ENCODE assay signal across 8 mouse cellular contexts in the genomic region with DNA sequence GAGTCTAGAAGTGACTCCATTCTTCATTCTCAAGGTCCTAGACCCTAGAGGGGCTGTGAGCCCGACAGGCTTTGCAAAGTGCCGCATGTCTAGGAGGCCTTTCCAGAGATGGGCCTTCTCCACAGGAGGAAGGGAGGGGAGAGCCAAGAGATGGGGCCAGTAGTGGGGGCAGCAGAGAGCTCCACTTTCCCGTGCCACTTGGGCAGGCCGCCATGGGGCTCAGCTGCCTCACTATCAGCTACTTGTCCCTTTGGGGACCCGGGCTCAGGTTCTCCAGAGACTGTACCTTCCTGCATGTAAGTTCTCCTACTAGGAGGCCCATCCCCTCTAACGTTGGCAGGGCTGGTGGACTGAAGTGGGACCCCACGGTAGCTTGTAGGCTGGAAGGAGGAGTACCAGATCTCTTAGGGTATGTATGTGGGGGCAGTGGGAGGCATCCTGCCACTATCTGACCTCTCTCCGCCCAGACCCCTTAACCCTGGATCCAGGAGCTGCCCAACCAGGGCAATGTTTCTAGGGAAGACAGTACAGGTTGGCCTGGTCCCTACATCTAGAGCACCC. TPM values are rescaled to one million over a fixed set of nuclear protein-coding genes. Genes with fewer than 3 reads are reported as not detected.
DNase-seq lines count a peak whose midpoint lies in the region; ATAC-seq and TF ChIP-seq lines count a peak whose summit lies in the region.

No protein-coding gene starts in this region.

- H3K4me1 ChIP-seq in limb, embryonic 14.5 days (ENCODE audit: control insufficient read depth, insufficient read depth, low read length), result peaks cover 26% of the 10 kb centered on the region
- peaks cover 26% of the 10 kb centered on the region for H3K4me1 ChIP-seq in small intestine, adult 2 months (ENCODE audit: control insufficient read depth, insufficient read depth, insufficient read length, low read length)

- intact Hi-C loops in gastrocnemius, adult 2 months (cut with DNase I), result no loop called here
- intact Hi-C loops in left cerebral cortex, postnatal 14 days (cut with DNase I), result no loop called here

- ATAC-seq in limb, embryonic 14.5 days (ENCODE audit: low FRiP score, low read depth), result no peak

- TF ChIP-seq CTCF in gastrocnemius, adult 2 months (IDR thresholded peaks at IDR 0.05), result no peak
- TF ChIP-seq CTCF in small intestine, adult 2 months (IDR thresholded peaks at IDR 0.05; ENCODE audit: extremely low read depth, insufficient read length, insufficient replicate concordance, low read depth, low read length), result no peak

- H3K4me3 ChIP-seq in gastrocnemius, adult 2 months, result peak overlapping the region; percentile 97
- H3K4me3 ChIP-seq in limb, embryonic 14.5 days (replicated peaks; ENCODE audit: low read length), result no peak overlapping the region
- 0 out of 2 replicates have a peak overlapping the region, but pooled peaks have one; percentile 6 for H3K4me3 ChIP-seq in small intestine, adult 2 months (ENCODE audit: low read depth, low read length)

- no peak overlapping the region for H3K27ac ChIP-seq in gastrocnemius, adult 2 months
- no peak overlapping the region for H3K27ac ChIP-seq in limb, embryonic 14.5 days (replicated peaks; ENCODE audit: low read depth, low read length)
- H3K27ac ChIP-seq in small intestine, adult 2 months (ENCODE audit: insufficient read depth, low read depth, low read length), result no peak overlapping the region

- TF ChIP-seq POLR2A in limb, embryonic 14.5 days (IDR thresholded peaks at IDR 0.05; ENCODE audit: borderline replicate concordance, extremely low read depth, insufficient read depth, insufficient read length), result no peak
- TF ChIP-seq POLR2A in small intestine, adult 2 months (IDR thresholded peaks at IDR 0.05; ENCODE audit: low read depth, low read length), result no peak

- WGBS in limb, embryonic 14.5 days, result 58% methylated on average over 8 of the region's 8 CpGs
- 50% methylated on average over 8 of the region's 8 CpGs for WGBS in small intestine, adult 2 months

- peak; percentile 36 for DNase-seq in gastrocnemius, adult 2 months
- DNase-seq in gastrocnemius, postnatal 25 days, result no peak
- peak; percentile 15 for DNase-seq in ovary, postnatal 36 days (ENCODE audit: low spot score)
- DNase-seq in ovary, adult 18-20 months (ENCODE audit: low spot score), result no peak
- DNase-seq in limb, embryonic 14.5 days (ENCODE audit: low spot score), result no peak
- no peak for DNase-seq in left cerebral cortex, postnatal 14 days (ENCODE audit: low spot score in 2 of 2)
- DNase-seq in c-Kit-positive CD71-positive TER-119-positive erythroid progenitor cells, embryonic 14.5 days (ENCODE audit: low spot score), result no peak

- peaks cover 13% of the 10 kb centered on the region for H3K36me3 ChIP-seq in limb, embryonic 14.5 days (ENCODE audit: control insufficient read depth, insufficient read depth, low read length)
- H3K36me3 ChIP-seq in small intestine, adult 2 months (ENCODE audit: control insufficient read depth, insufficient read depth, low read length), result peaks cover 48% of the 10 kb centered on the region

- H3K27me3 ChIP-seq in limb, embryonic 14.5 days (ENCODE audit: control insufficient read depth, insufficient read depth, low read length), result 0 out of 2 replicates have a peak, but pooled peaks cover 5% of the 10 kb centered on the region
- no peaks in the 10 kb centered on the region for H3K27me3 ChIP-seq in small intestine, adult 2 months (ENCODE audit: control insufficient read depth, insufficient read depth, low read length)

- no peak overlapping the region for H3K4me2 ChIP-seq in limb, embryonic 14.5 days (replicated peaks; ENCODE audit: low read depth, low read length, severe bottlenecking)

- H3K9ac ChIP-seq in limb, embryonic 14.5 days (ENCODE audit: low read depth, low read length, severe bottlenecking), result peak overlapping the region; percentile 25; the same call in 1 of the 2 replicates

- H3K9me3 ChIP-seq in limb, embryonic 14.5 days (ENCODE audit: control insufficient read depth, low read length), result no peaks in the 10 kb centered on the region

RNA-seq across cellular contexts. Expression of a gene that starts 3.3 kb away (rescaled TPM):
- total RNA-seq in gastrocnemius, adult 2 months (2021), result 1 to 10 TPM; 4.9 to 5.1 TPM
- 1 to 10 TPM; 5.1 to 5.6 TPM for total RNA-seq in gastrocnemius, postnatal 25 days (2021)
- 16.1 and 24.1 TPM in 2 replicates for polyA plus RNA-seq in limb, embryonic 14.5 days (2012; rRNA removed)
- 14.3 and 15.1 TPM in 2 replicates for polyA plus RNA-seq in limb, embryonic 14.5 days (2014; fragmentation: Nextera tagmentation; extraction: Ambion mirVana)
- polyA plus RNA-seq in small intestine, adult 2 months (2012; rRNA removed), result 124 and 160 TPM in 2 replicates
- 10 to 100 TPM; 20.5 to 22.1 TPM for total RNA-seq in left cerebral cortex, postnatal 14 days (2021)

RNA-seq across cellular contexts. Expression of a gene that starts 23.2 kb away (rescaled TPM):
- 10 to 100 TPM; 12.5 to 26.8 TPM for total RNA-seq in gastrocnemius, adult 2 months (2021)
- total RNA-seq in gastrocnemius, postnatal 25 days (2021), result 10 to 100 TPM; 11.9 to 19.8 TPM
- 27.2 and 33.5 TPM in 2 replicates for polyA plus RNA-seq in limb, embryonic 14.5 days (2012; rRNA removed)
- 30.2 and 34.8 TPM in 2 replicates for polyA plus RNA-seq in limb, embryonic 14.5 days (2014; fragmentation: Nextera tagmentation; extraction: Ambion mirVana)
- 4.7 and 13.1 TPM in 2 replicates for polyA plus RNA-seq in small intestine, adult 2 months (2012; rRNA removed)
- total RNA-seq in left cerebral cortex, postnatal 14 days (2021), result 100 to 1,000 TPM; 109 to 116 TPM

RNA-seq across cellular contexts. Expression of a gene that starts 56.0 kb away (rescaled TPM):
- total RNA-seq in gastrocnemius, adult 2 months (2021), result 1 to 10 TPM; 3.0 to 3.9 TPM
- 1 to 10 TPM; 7.9 to 9.2 TPM for total RNA-seq in gastrocnemius, postnatal 25 days (2021)
- 42.5 and 54.8 TPM in 2 replicates for polyA plus RNA-seq in limb, embryonic 14.5 days (2012; rRNA removed)
- 12.9 and 13.8 TPM in 2 replicates for polyA plus RNA-seq in limb, embryonic 14.5 days (2014; fragmentation: Nextera tagmentation; extraction: Ambion mirVana)
- polyA plus RNA-seq in small intestine, adult 2 months (2012; rRNA removed), result 4.7 and 5.3 TPM in 2 replicates
- total RNA-seq in left cerebral cortex, postnatal 14 days (2021), result 100 to 1,000 TPM; 392 to 397 TPM

Comparison
In these comparisons a context has a peak if more than half of its experiments do, and no peak if none do; other contexts are left out.
1. DNase-seq: peak in gastrocnemius, adult 2 months (single experiment) and ovary, postnatal 36 days (single experiment); none in gastrocnemius, postnatal 25 days (single experiment), ovary, adult 18-20 months (single experiment), limb, embryonic 14.5 days (single experiment), left cerebral cortex, postnatal 14 days (0 of 2) and c-Kit-positive CD71-positive TER-119-positive erythroid progenitor cells, embryonic 14.5 days (single experiment).
2. RNA of a gene that starts 56.0 kb away (total RNA-seq): 392 to 397 TPM in left cerebral cortex, postnatal 14 days; 7.9 to 9.2 TPM in gastrocnemius, postnatal 25 days and 3.0 to 3.9 TPM in gastrocnemius, adult 2 months; every median in the first group is over 10 times any median in the second.